Mouse (Mus musculus): ENCODE measurements at regions not wholly inside any gene's neighbourhood (a gene's known extent, or its start where the extent isn't known, plus 50 kb on each side); places are given as distances from the start of the nearest gene placed in this dataset.

DNA sequence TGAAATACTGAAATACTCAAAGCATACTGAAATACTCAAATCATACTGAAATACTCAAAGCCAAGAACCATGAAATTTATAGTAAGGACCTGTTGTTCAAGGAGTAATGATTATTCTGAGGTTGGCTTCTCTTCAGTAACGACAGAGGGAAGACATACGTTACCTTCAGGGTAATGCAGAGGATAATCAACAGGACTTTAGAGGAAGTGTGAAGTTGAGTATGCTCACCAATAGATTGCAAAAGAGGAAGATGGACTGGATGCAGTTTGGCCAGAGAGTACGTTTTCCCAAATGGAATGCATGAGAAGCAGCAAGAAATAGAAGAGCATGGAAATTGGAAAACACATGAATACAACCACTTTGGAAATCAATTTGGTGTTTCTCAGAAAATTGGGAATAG is 79.1 kb upstream of the Pdc start:
- H3K4me1 ChIP-seq (ENCODE audit: control insufficient read depth, insufficient read depth, low read length) = no peaks in the 10 kb centered on the region

DNA sequence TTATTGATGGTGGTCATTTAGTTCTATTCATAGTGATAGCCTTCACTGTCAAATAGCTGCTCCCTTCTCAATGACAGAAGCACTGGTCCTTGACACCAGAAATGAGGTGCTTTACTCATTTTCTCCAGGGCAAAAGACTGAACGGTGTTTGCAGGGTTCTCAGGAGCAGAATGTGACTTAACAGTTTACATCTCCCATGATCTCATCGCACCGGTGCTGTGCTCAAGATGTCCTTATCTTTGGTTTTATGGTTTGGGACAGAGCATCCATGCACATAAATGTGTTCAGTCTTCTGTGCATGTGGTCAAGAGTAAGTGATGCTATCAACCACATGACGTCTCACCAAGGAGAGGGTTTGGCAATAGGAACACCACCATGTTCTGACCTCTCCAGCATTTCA is 78.1 kb upstream of the Pdc start:
- no peak overlapping the region for H3K9ac ChIP-seq (ENCODE audit: low read depth, poor library complexity, severe bottlenecking)
- no peak overlapping the region for H3K27ac ChIP-seq (ENCODE audit: insufficient read depth, low read length)
- TF ChIP-seq POLR2A (IDR thresholded peaks at IDR 0.05; ENCODE audit: insufficient read depth, low read length) = no peak
- no peak for TF ChIP-seq CTCF (IDR thresholded peaks at IDR 0.05; ENCODE audit: low read depth, low read length)
- TF ChIP-seq EP300 (IDR thresholded peaks at IDR 0.05; ENCODE audit: insufficient read depth, low read depth, low read length) = no peak
- no peaks in the 10 kb centered on the region for H3K27me3 ChIP-seq (ENCODE audit: control insufficient read depth, insufficient read depth, low read length, poor library complexity, severe bottlenecking)
- H3K36me3 ChIP-seq (ENCODE audit: control insufficient read depth, insufficient read depth, low read length, poor library complexity, severe bottlenecking) = no peaks in the 10 kb centered on the region
- no peaks in the 10 kb centered on the region for H3K9me3 ChIP-seq (replicated peaks; ENCODE audit: control insufficient read depth, insufficient read depth, low read length, poor library complexity, severe bottlenecking)
- H3K4me1 ChIP-seq (ENCODE audit: control insufficient read depth, insufficient read depth, low read length) = no peaks in the 10 kb centered on the region
- H3K4me3 ChIP-seq (ENCODE audit: low read depth, low read length) = no peak overlapping the region

More for the DNA sequence above, 79.1 kb upstream of the Pdc start:
- Histone ChIP-seq H3K27ac (ENCODE audit: insufficient read depth, low read length) (no peak overlapping the region), H3K27me3 (ENCODE audit: control insufficient read depth, insufficient read depth, low read length, poor library complexity, severe bottlenecking) (no peaks in the 10 kb centered on the region), H3K36me3 (ENCODE audit: control insufficient read depth, insufficient read depth, low read length, poor library complexity, severe bottlenecking) (no peaks in the 10 kb centered on the region), H3K4me3 (ENCODE audit: low read depth, low read length) (no peak overlapping the region), H3K9ac (ENCODE audit: low read depth, poor library complexity, severe bottlenecking) (no peak overlapping the region), H3K9me3 (replicated peaks; ENCODE audit: control insufficient read depth, insufficient read depth, low read length, poor library complexity, severe bottlenecking) (no peaks in the 10 kb centered on the region)
- TF ChIP-seq EP300 (IDR thresholded peaks at IDR 0.05; ENCODE audit: insufficient read depth, low read depth, low read length) = no peak
- TF ChIP-seq CTCF (IDR thresholded peaks at IDR 0.05; ENCODE audit: low read depth, low read length) = no peak
- TF ChIP-seq POLR2A (IDR thresholded peaks at IDR 0.05; ENCODE audit: insufficient read depth, low read length) = no peak

DNA sequence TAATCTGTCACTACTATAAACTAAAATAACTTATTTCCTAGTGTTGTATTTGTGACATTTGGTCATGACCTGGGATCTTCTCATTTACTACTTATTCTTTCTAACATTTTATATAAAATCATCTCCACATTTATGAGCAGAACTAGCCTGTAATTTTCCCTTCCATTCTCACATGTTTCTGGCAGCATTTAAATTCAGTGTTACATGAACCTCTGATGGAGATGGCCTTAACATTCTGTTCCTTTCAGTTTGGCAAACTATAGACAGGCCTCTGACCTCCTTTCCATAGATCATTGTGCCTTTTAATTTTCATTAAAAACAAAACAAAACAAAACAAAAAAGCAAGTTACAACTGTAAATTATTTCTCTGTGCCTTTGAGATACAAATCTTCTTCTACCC is 77.1 kb upstream of the Pdc start:
- Histone ChIP-seq H3K4me1 (ENCODE audit: control insufficient read depth, insufficient read depth, low read length) (no peaks in the 10 kb centered on the region), H3K36me3 (ENCODE audit: control insufficient read depth, insufficient read depth, low read length, poor library complexity, severe bottlenecking) (no peaks in the 10 kb centered on the region), H3K27ac (ENCODE audit: insufficient read depth, low read length) (no peak overlapping the region), H3K9me3 (replicated peaks; ENCODE audit: control insufficient read depth, insufficient read depth, low read length, poor library complexity, severe bottlenecking) (no peaks in the 10 kb centered on the region), H3K27me3 (ENCODE audit: control insufficient read depth, insufficient read depth, low read length, poor library complexity, severe bottlenecking) (no peaks in the 10 kb centered on the region), H3K9ac (ENCODE audit: low read depth, poor library complexity, severe bottlenecking) (no peak overlapping the region), H3K4me3 (ENCODE audit: low read depth, low read length) (no peak overlapping the region)
- TF ChIP-seq EP300 (IDR thresholded peaks at IDR 0.05; ENCODE audit: insufficient read depth, low read depth, low read length) = no peak
- TF ChIP-seq CTCF (IDR thresholded peaks at IDR 0.05; ENCODE audit: low read depth, low read length) = no peak
- TF ChIP-seq POLR2A (IDR thresholded peaks at IDR 0.05; ENCODE audit: insufficient read depth, low read length) = no peak

DNA sequence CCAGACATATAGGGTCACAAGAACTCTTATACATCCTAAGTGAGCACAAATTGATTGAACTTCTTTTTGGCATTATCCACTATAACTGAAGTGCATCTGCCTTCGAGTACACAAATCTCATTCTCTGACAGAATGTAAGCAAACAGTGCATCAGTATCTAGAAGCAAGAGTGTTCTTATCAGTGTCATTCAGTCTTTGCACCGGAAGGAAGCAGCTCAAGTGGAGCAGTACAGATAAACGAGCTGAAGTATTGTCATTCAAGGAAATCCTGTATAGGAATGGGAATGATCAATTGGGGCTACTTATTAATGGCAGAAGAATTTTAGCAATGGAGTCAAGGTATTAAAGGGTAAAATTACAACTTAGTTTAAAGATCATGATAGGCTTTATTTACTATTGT is 74.3 kb upstream of the Pdc start:
- Histone ChIP-seq H3K36me3 (ENCODE audit: control insufficient read depth, insufficient read depth, low read length, poor library complexity, severe bottlenecking) (no peaks in the 10 kb centered on the region), H3K4me3 (ENCODE audit: low read depth, low read length) (no peak overlapping the region), H3K9ac (ENCODE audit: low read depth, poor library complexity, severe bottlenecking) (no peak overlapping the region), H3K27me3 (ENCODE audit: control insufficient read depth, insufficient read depth, low read length, poor library complexity, severe bottlenecking) (no peaks in the 10 kb centered on the region), H3K4me1 (ENCODE audit: control insufficient read depth, insufficient read depth, low read length) (no peaks in the 10 kb centered on the region), H3K27ac (ENCODE audit: insufficient read depth, low read length) (no peak overlapping the region), H3K9me3 (replicated peaks; ENCODE audit: control insufficient read depth, insufficient read depth, low read length, poor library complexity, severe bottlenecking) (no peaks in the 10 kb centered on the region)
- TF ChIP-seq POLR2A (IDR thresholded peaks at IDR 0.05; ENCODE audit: insufficient read depth, low read length) (no peak), CTCF (IDR thresholded peaks at IDR 0.05; ENCODE audit: low read depth, low read length) (no peak), EP300 (IDR thresholded peaks at IDR 0.05; ENCODE audit: insufficient read depth, low read depth, low read length) (no peak)

DNA sequence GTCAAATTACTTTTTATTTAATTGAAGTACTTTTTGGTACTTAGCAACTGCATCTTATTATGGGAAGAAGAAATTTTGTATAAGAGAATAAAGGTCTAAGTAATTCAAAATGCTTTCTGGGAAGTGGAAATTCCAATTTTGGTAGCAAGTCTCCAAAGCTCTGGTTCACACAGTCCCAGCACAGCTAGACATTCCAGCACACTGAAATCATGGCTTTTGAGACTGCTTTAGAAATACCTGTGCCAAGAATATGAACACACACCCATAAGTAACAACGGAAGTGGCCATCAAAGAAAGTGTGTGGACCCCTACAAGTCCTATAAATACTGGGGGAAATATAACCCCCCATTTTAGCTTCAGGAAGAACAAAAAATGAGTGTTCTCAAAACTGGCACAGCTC is 67.8 kb upstream of the Pdc start:
- no peak for TF ChIP-seq EP300 (IDR thresholded peaks at IDR 0.05; ENCODE audit: insufficient read depth, low read depth, low read length)
- TF ChIP-seq CTCF (IDR thresholded peaks at IDR 0.05; ENCODE audit: low read depth, low read length) = no peak
- TF ChIP-seq POLR2A (IDR thresholded peaks at IDR 0.05; ENCODE audit: insufficient read depth, low read length) = no peak
- Histone ChIP-seq H3K4me1 (ENCODE audit: control insufficient read depth, insufficient read depth, low read length) (no peaks in the 10 kb centered on the region), H3K27me3 (ENCODE audit: control insufficient read depth, insufficient read depth, low read length, poor library complexity, severe bottlenecking) (no peaks in the 10 kb centered on the region), H3K4me3 (ENCODE audit: low read depth, low read length) (no peak overlapping the region), H3K9me3 (replicated peaks; ENCODE audit: control insufficient read depth, insufficient read depth, low read length, poor library complexity, severe bottlenecking) (no peaks in the 10 kb centered on the region), H3K36me3 (ENCODE audit: control insufficient read depth, insufficient read depth, low read length, poor library complexity, severe bottlenecking) (no peaks in the 10 kb centered on the region), H3K9ac (ENCODE audit: low read depth, poor library complexity, severe bottlenecking) (no peak overlapping the region), H3K27ac (ENCODE audit: insufficient read depth, low read length) (no peak overlapping the region)

DNA sequence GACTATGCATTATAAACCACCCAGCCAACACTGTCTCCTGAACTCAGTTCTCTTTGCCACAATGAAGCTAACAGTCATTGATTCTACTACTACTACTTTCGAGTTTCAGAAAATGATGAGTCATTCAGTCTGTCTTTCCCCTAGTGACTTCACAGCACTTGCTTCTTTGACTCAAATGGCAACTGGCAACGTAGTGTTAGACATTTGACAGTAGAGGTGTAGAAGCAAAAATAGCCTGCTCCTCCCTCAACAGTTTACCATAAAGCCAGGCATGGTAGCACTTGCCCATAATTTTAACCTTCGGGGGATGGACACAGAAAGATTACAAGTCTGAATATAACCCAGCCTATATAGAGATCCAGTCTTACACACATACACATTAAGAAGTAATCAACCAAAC is 67.3 kb upstream of the Pdc start:
- Histone ChIP-seq H3K4me1 (ENCODE audit: control insufficient read depth, insufficient read depth, low read length) (no peaks in the 10 kb centered on the region), H3K4me3 (ENCODE audit: low read depth, low read length) (no peak overlapping the region), H3K36me3 (ENCODE audit: control insufficient read depth, insufficient read depth, low read length, poor library complexity, severe bottlenecking) (no peaks in the 10 kb centered on the region), H3K27ac (ENCODE audit: insufficient read depth, low read length) (no peak overlapping the region), H3K9me3 (replicated peaks; ENCODE audit: control insufficient read depth, insufficient read depth, low read length, poor library complexity, severe bottlenecking) (no peaks in the 10 kb centered on the region), H3K27me3 (ENCODE audit: control insufficient read depth, insufficient read depth, low read length, poor library complexity, severe bottlenecking) (no peaks in the 10 kb centered on the region; the same call in 1 of the 2 replicates), H3K9ac (ENCODE audit: low read depth, poor library complexity, severe bottlenecking) (no peak overlapping the region)
- TF ChIP-seq EP300 (IDR thresholded peaks at IDR 0.05; ENCODE audit: insufficient read depth, low read depth, low read length) (no peak), CTCF (IDR thresholded peaks at IDR 0.05; ENCODE audit: low read depth, low read length) (no peak)

All from ES-Bruce4 (cell line).